14 mouse cellular contexts compared by ENCODE assay signal in the genomic region with DNA sequence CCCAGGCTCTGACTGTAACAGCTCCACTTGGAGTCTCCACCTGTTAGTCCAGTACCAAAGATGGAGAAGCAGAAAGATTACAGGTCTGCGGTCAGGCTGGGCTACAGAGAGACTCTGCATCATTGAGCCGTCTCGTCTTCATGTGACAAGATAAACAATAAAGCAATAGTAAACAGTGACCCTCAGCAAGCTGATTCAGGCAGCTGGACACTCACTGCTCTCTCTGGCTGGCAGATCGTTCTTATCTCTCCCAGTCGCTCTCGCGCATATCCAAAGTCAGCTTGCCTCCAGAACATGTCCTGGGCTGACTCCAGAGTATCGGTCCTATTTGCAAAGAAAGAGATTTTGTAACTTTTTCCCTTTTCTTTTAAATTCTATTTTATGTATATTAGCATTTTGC.
"Had no signal": no experiment of that assay in that cellular context is flagged by ENCODE, and none has a peak within 500 bp of the region (broad histone marks: within the 10 kb centered on the region; RNA-seq: fewer than 3 reads in every experiment).

No protein-coding gene starts in this region.

- H3K36me3 ChIP-seq: midbrain, embryonic 15.5 days had no signal

- H3K4me2 ChIP-seq: kidney, embryonic 15.5 days; limb, embryonic 15.5 days; liver, embryonic 12.5 days; midbrain, embryonic 11.5 days; midbrain, embryonic 15.5 days; neural tube, embryonic 12.5 days had no signal

- H3K4me3 ChIP-seq: kidney, embryonic 15.5 days; limb, embryonic 15.5 days; liver, embryonic 12.5 days; midbrain, embryonic 15.5 days; neural tube, embryonic 12.5 days had no signal

- ATAC-seq: liver, embryonic 12.5 days; midbrain, embryonic 15.5 days had no signal

- H3K27me3 ChIP-seq: kidney, embryonic 15.5 days; limb, embryonic 15.5 days; liver, embryonic 12.5 days; midbrain, embryonic 15.5 days; neural tube, embryonic 12.5 days had no signal

- H3K9ac ChIP-seq: kidney, embryonic 15.5 days; limb, embryonic 15.5 days; liver, embryonic 12.5 days; midbrain, embryonic 15.5 days; neural tube, embryonic 12.5 days had no signal

- H3K27ac ChIP-seq: kidney, embryonic 15.5 days; limb, embryonic 15.5 days; liver, embryonic 12.5 days; midbrain, embryonic 15.5 days; neural tube, embryonic 12.5 days had no signal

- H3K9me3 ChIP-seq: kidney, embryonic 15.5 days; limb, embryonic 15.5 days; liver, embryonic 12.5 days; midbrain, embryonic 15.5 days; neural tube, embryonic 12.5 days had no signal

- DNase-seq: kidney, adult 18-20 months; kidney, postnatal 36 days; layer of hippocampus, adult 9-11 months; layer of hippocampus, postnatal 36 days; right cerebral cortex, postnatal 4 days; spleen, adult 18-20 months; thymus, adult 18-20 months; thymus, postnatal 25 days had no signal
